Mouse (Mus musculus) MEL (cell line): ENCODE data around the gene Kcnj6. TPM values are rescaled to one million over a fixed set of nuclear protein-coding genes. Genes with fewer than 3 reads are reported as not detected.

ENCODE experiments used
- DNase-seq: peaks from one replicate; pipeline ENCODE4 v3.0.0; 2011; ENCODE audit warnings: low read depth, low spot score
- H3K27ac ChIP-seq: 2 replicates; pipeline ENCODE4 v1.5.1; 2012; ENCODE audit warnings: low read depth, mild to moderate bottlenecking, control low read depth, low read length, moderate library complexity; ENCODE audit not compliant: control insufficient read depth
- H3K27me3 ChIP-seq, 2 experiments: fragments of 150-350 bp in 1 of 2; sonication (generic) in 1 of 2; 2 replicates each; pipeline ENCODE4 v1.6.1; 2012; ENCODE audit warnings: low read length in 2 of 2, mild to moderate bottlenecking in 2 of 2, improper control_type of control experiment in 1 of 2, moderate library complexity in 1 of 2; ENCODE audit not compliant: insufficient read depth in 2 of 2, control insufficient read depth in 1 of 2
- H3K36me3 ChIP-seq, 2 experiments: 2 replicates each; pipeline ENCODE4 v1.6.1; 2012 to 2014; ENCODE audit warnings: low read length in 2 of 2, improper control_type of control experiment in 1 of 2, inconsistent platforms in 1 of 2, mild to moderate bottlenecking in 1 of 2; ENCODE audit not compliant: insufficient read depth in 2 of 2, control insufficient read depth in 1 of 2
- H3K4me1 ChIP-seq, 2 experiments: fragments of 150-350 bp in 1 of 2; sonication (generic) in 1 of 2; 2 replicates each; pipeline ENCODE4 v1.6.1; 2012; ENCODE audit warnings: low read length in 2 of 2, improper control_type of control experiment in 1 of 2, mild to moderate bottlenecking in 1 of 2; ENCODE audit not compliant: insufficient read depth in 2 of 2, control insufficient read depth in 1 of 2
- H3K4me3 ChIP-seq, 2 experiments: fragments of 150-350 bp in 1 of 2; sonication (generic) in 1 of 2; 2 replicates each; pipeline ENCODE4 v1.5.1; 2012; ENCODE audit warnings: low read depth in 2 of 2, low read length in 2 of 2, mild to moderate bottlenecking in 2 of 2, moderate library complexity in 2 of 2, control low read depth in 1 of 2, improper control_type of control experiment in 1 of 2; ENCODE audit not compliant: control insufficient read depth in 1 of 2, insufficient read depth in 1 of 2
- H3K79me2 ChIP-seq: 2 replicates; pipeline ENCODE4 v1.6.1; 2012; ENCODE audit warnings: mild to moderate bottlenecking, low read length, moderate library complexity; ENCODE audit not compliant: control insufficient read depth, poor library complexity, insufficient read depth
- H3K9ac ChIP-seq: 2 replicates; pipeline ENCODE4 v1.6.1; 2012; ENCODE audit warnings: low read depth, mild to moderate bottlenecking, control low read depth, low read length, moderate library complexity; ENCODE audit not compliant: control insufficient read depth, poor library complexity, severe bottlenecking
- H3K9me3 ChIP-seq: fragments of 150-350 bp; sonication (generic); replicated peaks from 2 replicates; pipeline ENCODE4 v1.6.1; 2012; ENCODE audit warnings: mild to moderate bottlenecking, low read length, improper control_type of control experiment, moderate library complexity; ENCODE audit not compliant: insufficient read depth
- BHLHE40 ChIP-seq: IDR thresholded peaks from 2 replicates; pipeline ENCODE4 v1.6.1; 2012; ENCODE audit warnings: low read depth, mild to moderate bottlenecking, inconsistent platforms, low read length, improper control_type of control experiment, borderline replicate concordance
- CHD2 ChIP-seq: IDR thresholded peaks from 2 replicates; pipeline ENCODE4 v1.6.1; 2011; ENCODE audit warnings: low read length, improper control_type of control experiment
- CTCF ChIP-seq, 3 experiments: IDR thresholded peaks in 2 of 3; conservative IDR thresholded peaks in 1 of 3; 2 replicates each; pipeline ENCODE4 v1.5.1; 2011 to 2012; ENCODE audit warnings: low read length in 3 of 3, low read depth in 2 of 3, mild to moderate bottlenecking in 2 of 3, improper control_type of control experiment in 1 of 3, inconsistent platforms in 1 of 3, mixed read lengths in 1 of 3, moderate library complexity in 1 of 3; ENCODE audit not compliant: control insufficient read depth in 1 of 3, insufficient read depth in 1 of 3, poor library complexity in 1 of 3, severe bottlenecking in 1 of 3
- EP300 ChIP-seq, 2 experiments: IDR thresholded peaks; 2 replicates each; pipeline ENCODE4 v1.6.1; 2011; ENCODE audit warnings: improper control_type of control experiment in 2 of 2, low read length in 2 of 2, low read depth in 1 of 2, mild to moderate bottlenecking in 1 of 2
- GABPA ChIP-seq: IDR thresholded peaks from 2 replicates; pipeline ENCODE4 v1.6.1; 2012; ENCODE audit warnings: low read depth, mild to moderate bottlenecking, inconsistent platforms, low read length, improper control_type of control experiment, moderate library complexity
- HCFC1 ChIP-seq: IDR thresholded peaks from 2 replicates; pipeline ENCODE4 v1.6.1; 2012; ENCODE audit warnings: low read depth, mild to moderate bottlenecking, inconsistent platforms, low read length, improper control_type of control experiment, moderate library complexity
- MAX ChIP-seq: IDR thresholded peaks from 2 replicates; pipeline ENCODE4 v1.6.1; 2011; ENCODE audit warnings: low read length, improper control_type of control experiment
- MEF2A ChIP-seq: IDR thresholded peaks from 2 replicates; pipeline ENCODE4 v1.6.1; 2014; ENCODE audit warnings: low read depth, mild to moderate bottlenecking, inconsistent platforms, low read length, improper control_type of control experiment; ENCODE audit not compliant: poor library complexity, insufficient replicate concordance, severe bottlenecking; ENCODE audit errors: extremely low read depth
- MXI1 ChIP-seq: IDR thresholded peaks from 2 replicates; pipeline ENCODE4 v1.6.1; 2011; ENCODE audit warnings: mild to moderate bottlenecking, low read depth, low read length, improper control_type of control experiment
- MYB ChIP-seq: IDR thresholded peaks from 2 replicates; pipeline ENCODE4 v1.6.1; 2011; ENCODE audit warnings: mild to moderate bottlenecking, low read depth, low read length, improper control_type of control experiment
- POLR2AphosphoS2 ChIP-seq: IDR thresholded peaks from 2 replicates; pipeline ENCODE4 v1.6.1; 2011; ENCODE audit warnings: low read length, improper control_type of control experiment
- RAD21 ChIP-seq: IDR thresholded peaks from 2 replicates; pipeline ENCODE4 v1.6.1; 2011; ENCODE audit warnings: mild to moderate bottlenecking, low read depth, low read length, improper control_type of control experiment
- RCOR1 ChIP-seq: IDR thresholded peaks from 2 replicates; pipeline ENCODE4 v1.6.1; 2012; ENCODE audit warnings: low read depth, mild to moderate bottlenecking, inconsistent platforms, low read length, improper control_type of control experiment
- SIN3A ChIP-seq: IDR thresholded peaks from 2 replicates; pipeline ENCODE4 v1.6.1; 2012; ENCODE audit warnings: low read length, improper control_type of control experiment, inconsistent platforms
- SMC3 ChIP-seq: IDR thresholded peaks from 2 replicates; pipeline ENCODE4 v1.6.1; 2011; ENCODE audit warnings: low read depth, low read length, improper control_type of control experiment
- TAL1 ChIP-seq: IDR thresholded peaks from 2 replicates; pipeline ENCODE4 v1.6.1; 2012; ENCODE audit warnings: mild to moderate bottlenecking, inconsistent platforms, low read length, moderate library complexity, mixed read lengths
- TCF12 ChIP-seq: IDR thresholded peaks from 2 replicates; pipeline ENCODE4 v1.6.1; 2014; ENCODE audit warnings: low read depth, mild to moderate bottlenecking, inconsistent platforms, low read length, improper control_type of control experiment, moderate library complexity
- UBTF ChIP-seq: IDR thresholded peaks from 2 replicates; pipeline ENCODE4 v1.6.1; 2012; ENCODE audit warnings: low read depth, mild to moderate bottlenecking, inconsistent platforms, low read length, improper control_type of control experiment, moderate library complexity, borderline replicate concordance; ENCODE audit not compliant: insufficient read depth
- USF2 ChIP-seq, 2 experiments: IDR thresholded peaks; 2 replicates each; pipeline ENCODE4 v1.6.1; 2011 to 2012; ENCODE audit warnings: improper control_type of control experiment in 2 of 2, low read length in 2 of 2, borderline replicate concordance in 1 of 2, inconsistent platforms in 1 of 2, low read depth in 1 of 2, mild to moderate bottlenecking in 1 of 2; ENCODE audit not compliant: insufficient read depth in 1 of 2
- ZMIZ1 ChIP-seq: IDR thresholded peaks from 2 replicates; pipeline ENCODE4 v1.6.1; 2012; ENCODE audit warnings: low read depth, mild to moderate bottlenecking, inconsistent platforms, low read length, improper control_type of control experiment, moderate library complexity
- ZNF384 ChIP-seq: IDR thresholded peaks from 2 replicates; pipeline ENCODE4 v1.6.1; 2012; ENCODE audit warnings: low read depth, mild to moderate bottlenecking, inconsistent platforms, low read length, improper control_type of control experiment
- polyA plus RNA-seq, 2 experiments: library from polyadenylated mRNA; stranded (reverse) in 1 of 2; unstranded in 1 of 2; fragments of >175 nt in 1 of 2; fragments of >200 nt in 1 of 2; gene quantifications; 2 replicates each; pipeline versions ENCODE4 v1.2.1 to v1.2.4; 2012; ENCODE audit warnings: low replicate concordance in 2 of 2, low read depth in 1 of 2; ENCODE audit not compliant: insufficient read length in 2 of 2, insufficient read depth in 1 of 2, missing spikeins in 1 of 2
- total RNA-seq: library from RNA; depleted of rRNA; stranded (reverse); fragments of 300-350 nt; gene quantifications from 2 replicates; pipeline ENCODE4 v1.2.3, GENCODE M21; 2012

Kcnj6 gene
- total and polyA plus RNA-seq, 3 experiments = not detected

GRCm38 (mm10) chr16:94758606-94759005 is 238.9 kb downstream of the Kcnj6 start:
- Histone ChIP-seq H3K4me1 (no peaks in the 10 kb centered on the region), H3K9ac (no peak overlapping the region), H3K79me2 (no peaks in the 10 kb centered on the region), H3K9me3 (no peaks in the 10 kb centered on the region), H3K27me3 (no peaks in the 10 kb centered on the region; a peak in 1 of 4 replicates), H3K36me3 (no peaks in the 10 kb centered on the region), H3K27ac (no peak overlapping the region), H3K4me3 (no peak overlapping the region)
- DNase-seq = no peak
- TF ChIP-seq EP300 (IDR thresholded peaks at IDR 0.05; ENCODE audit: low read depth in 1 of 2, low read length in 2 of 2) (no peak), TAL1 (no peak), CTCF (IDR thresholded peaks at IDR 0.05 in 2 of 3, conservative IDR thresholded peaks at IDR 0.05 in 1 of 3; ENCODE audit: control insufficient read depth in 1 of 3, insufficient read depth in 1 of 3, low read depth in 2 of 3, low read length in 3 of 3, poor library complexity in 1 of 3, severe bottlenecking in 1 of 3) (no peak)

- no peak for DNase-seq
- H3K4me1 ChIP-seq = no peaks in the 10 kb centered on the region
- no peaks in the 10 kb centered on the region for H3K79me2 ChIP-seq
- no peak overlapping the region for H3K4me3 ChIP-seq
- TF ChIP-seq GABPA (no peak), HCFC1 (no peak), ZMIZ1 (no peak)
- no peaks in the 10 kb centered on the region for H3K36me3 ChIP-seq
- no peak overlapping the region for H3K9ac ChIP-seq
- no peak overlapping the region for H3K27ac ChIP-seq
- H3K9me3 ChIP-seq = no peaks in the 10 kb centered on the region
- H3K27me3 ChIP-seq = no peaks in the 10 kb centered on the region; a peak in 1 of 4 replicates
Observed at GRCm38 (mm10) chr16:94756352-94756751, 241.1 kb downstream of the Kcnj6 start.

GRCm38 (mm10) chr16:94753453-94753852 is 244.0 kb downstream of the Kcnj6 start:
- no peaks in the 10 kb centered on the region for H3K9me3 ChIP-seq
- H3K27me3 ChIP-seq = peaks cover 0 to 2% of the 10 kb centered on the region in 2 experiments; a peak in 2 of 4 replicates
- H3K36me3 ChIP-seq = no peaks in the 10 kb centered on the region
- TF ChIP-seq BHLHE40 = no peak
- no peak for TF ChIP-seq MAX
- TF ChIP-seq TCF12 = no peak
- no peak for TF ChIP-seq SMC3
- TF ChIP-seq MYB = no peak
- no peak for TF ChIP-seq CHD2
- TF ChIP-seq RCOR1 = no peak
- no peak for TF ChIP-seq MXI1
- TF ChIP-seq UBTF = no peak
- no peak for TF ChIP-seq ZNF384
- no peak for TF ChIP-seq POLR2AphosphoS2
- no peak for TF ChIP-seq EP300 (IDR thresholded peaks at IDR 0.05; ENCODE audit: low read depth in 1 of 2, low read length in 2 of 2)
- no peak for TF ChIP-seq HCFC1
- no peak for TF ChIP-seq USF2 (IDR thresholded peaks at IDR 0.05; ENCODE audit: borderline replicate concordance in 1 of 2, insufficient read depth in 1 of 2, low read depth in 1 of 2, low read length in 2 of 2)
- TF ChIP-seq SIN3A = no peak
- no peak for TF ChIP-seq RAD21
- TF ChIP-seq MEF2A = no peak
- H3K4me1 ChIP-seq = no peaks in the 10 kb centered on the region
- no peak for DNase-seq
- H3K27ac ChIP-seq = no peak overlapping the region
- H3K4me3 ChIP-seq = no peak overlapping the region
- no peak overlapping the region for H3K9ac ChIP-seq
- H3K79me2 ChIP-seq = no peaks in the 10 kb centered on the region
